Mouse (Mus musculus) neural tube, embryonic 11.5 days (tissue): ENCODE measurements at regions not wholly inside any gene's neighbourhood (a gene's known extent, or its start where the extent isn't known, plus 50 kb on each side); places are given as distances from the start of the nearest gene placed in this dataset.

ENCODE experiments used
- ATAC-seq: fragments of 200-750 bp; cut with Nextera tagmentation; 2 replicates; pipeline ENCODE4 v1.8.0; 2017; ENCODE audit warnings: moderate number of reproducible peaks, mild to moderate bottlenecking, moderate TSS enrichment, moderate library complexity; ENCODE audit not compliant: insufficient read depth, low FRiP score, low TSS enrichment
- DNase-seq: peaks from one replicate; pipeline ENCODE4 v3.0.0-alpha.2; 2015; ENCODE audit warnings: low spot score
- H3K27ac ChIP-seq: fragments of 300-500 bp; sonication (generic); 2 replicates; pipeline ENCODE4 v1.5.1; 2014; ENCODE audit warnings: low read depth, mild to moderate bottlenecking, low read length
- H3K27me3 ChIP-seq: fragments of 300-500 bp; sonication (generic); 2 replicates; pipeline ENCODE4 v1.6.1; 2014; ENCODE audit warnings: mild to moderate bottlenecking, low read length, mixed read lengths; ENCODE audit not compliant: control insufficient read depth, insufficient read depth
- H3K36me3 ChIP-seq: fragments of 300-500 bp; sonication (generic); 2 replicates; pipeline ENCODE4 v1.6.1; 2014; ENCODE audit warnings: mild to moderate bottlenecking, low read length, moderate library complexity, mixed read lengths; ENCODE audit not compliant: control insufficient read depth, insufficient read depth
- H3K4me1 ChIP-seq: fragments of 300-500 bp; sonication (generic); 2 replicates; pipeline ENCODE4 v1.6.1; 2014; ENCODE audit warnings: low read length, mixed read lengths; ENCODE audit not compliant: control insufficient read depth, insufficient read depth
- H3K4me2 ChIP-seq: fragments of 300-500 bp; sonication (generic); 2 replicates; pipeline ENCODE4 v1.6.1; 2014; ENCODE audit warnings: low read depth, mild to moderate bottlenecking, moderate library complexity
- H3K4me3 ChIP-seq: fragments of 300-500 bp; sonication (generic); 2 replicates; pipeline ENCODE4 v1.5.1; 2014; ENCODE audit warnings: low read depth, low read length
- H3K9ac ChIP-seq: fragments of 300-500 bp; sonication (generic); 2 replicates; pipeline ENCODE4 v1.6.1; 2014; ENCODE audit warnings: mild to moderate bottlenecking, low read length
- H3K9me3 ChIP-seq: fragments of 300-500 bp; sonication (generic); 2 replicates; pipeline ENCODE4 v1.6.1; 2016; ENCODE audit warnings: low read length; ENCODE audit not compliant: control insufficient read depth
- WGBS: fragments of 180-500 bp; shearing (Covaris S2); extraction: QIAGEN DNeasy Blood & Tissue Kit; methylation state at CpG from one replicate; pipeline ENCODE4 v1.1.7; 2014; 5-methylcytosine and 5-hydroxymethylcytosine counted together

- no peak for ATAC-seq
- 90% methylated on average over 1 of the region's 1 CpGs for WGBS
- H3K36me3 ChIP-seq, result no peaks in the 10 kb centered on the region
Measured at GRCm38 (mm10) chr16:95169346-95169745, 88.0 kb upstream of the Kcnj15 start.

GRCm38 (mm10) chr16:95180562-95180961, 76.8 kb upstream of the Kcnj15 start:
- Histone ChIP-seq H3K4me2 (no peak overlapping the region), H3K9me3 (no peaks in the 10 kb centered on the region), H3K4me1 (no peaks in the 10 kb centered on the region), H3K36me3 (no peaks in the 10 kb centered on the region), H3K27me3 (no peaks in the 10 kb centered on the region), H3K27ac (no peak overlapping the region), H3K4me3 (no peak overlapping the region), H3K9ac (no peak overlapping the region)
- 88% methylated on average over 5 of the region's 5 CpGs for WGBS
- DNase-seq (no peak), ATAC-seq (no peak)

More at GRCm38 (mm10) chr16:95169346-95169745, 88.0 kb upstream of the Kcnj15 start:
- H3K4me2 ChIP-seq, result no peak overlapping the region
- H3K4me3 ChIP-seq, result no peak overlapping the region
- no peak overlapping the region for H3K9ac ChIP-seq
- H3K27me3 ChIP-seq, result no peaks in the 10 kb centered on the region
- DNase-seq, result no peak
- H3K4me1 ChIP-seq, result no peaks in the 10 kb centered on the region
- H3K27ac ChIP-seq, result no peak overlapping the region
- no peaks in the 10 kb centered on the region for H3K9me3 ChIP-seq

- no peak overlapping the region for H3K4me3 ChIP-seq
- WGBS, result 89% methylated on average over 9 of the region's 9 CpGs
Measured at GRCm38 (mm10) chr16:95185341-95185740, 72.0 kb upstream of the Kcnj15 start.

DNA sequence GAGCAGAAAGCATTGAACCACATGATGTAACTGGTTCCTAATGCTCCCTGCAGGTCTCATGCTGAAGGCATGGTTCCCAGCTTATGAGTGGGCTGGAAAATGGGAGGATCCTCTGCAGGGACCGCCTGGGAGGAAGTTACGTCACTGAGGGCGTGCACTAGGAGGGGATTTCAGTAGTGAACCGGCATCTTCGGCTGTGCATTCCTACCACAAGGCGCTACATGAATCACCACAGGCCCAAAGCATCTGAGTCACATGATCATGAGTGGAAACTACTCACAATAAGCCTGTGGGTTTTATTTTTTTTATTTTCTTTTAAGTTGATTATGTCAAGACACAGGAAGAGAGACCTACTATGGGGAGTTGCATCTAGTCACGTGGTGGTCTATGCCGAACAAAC, 68.2 kb upstream of the Kcnj15 start:
- Histone ChIP-seq H3K27me3 (no peaks in the 10 kb centered on the region), H3K4me3 (no peak overlapping the region), H3K9ac (no peak overlapping the region), H3K36me3 (no peaks in the 10 kb centered on the region), H3K9me3 (no peaks in the 10 kb centered on the region), H3K4me1 (no peaks in the 10 kb centered on the region), H3K4me2 (no peak overlapping the region), H3K27ac (no peak overlapping the region)
- DNase-seq (no peak), ATAC-seq (no peak)
- WGBS, result 94% methylated on average over 8 of the region's 8 CpGs

More at GRCm38 (mm10) chr16:95185341-95185740, 72.0 kb upstream of the Kcnj15 start:
- no peak for ATAC-seq
- no peaks in the 10 kb centered on the region for H3K4me1 ChIP-seq
- H3K27me3 ChIP-seq, result no peaks in the 10 kb centered on the region
- DNase-seq, result no peak
- H3K4me2 ChIP-seq, result no peak overlapping the region
- no peak overlapping the region for H3K27ac ChIP-seq
- no peaks in the 10 kb centered on the region for H3K36me3 ChIP-seq
- no peaks in the 10 kb centered on the region for H3K9me3 ChIP-seq
- no peak overlapping the region for H3K9ac ChIP-seq

GRCm38 (mm10) chr16:95194151-95194550, 63.2 kb upstream of the Kcnj15 start:
- H3K4me1 ChIP-seq, result no peaks in the 10 kb centered on the region
- H3K27me3 ChIP-seq, result no peaks in the 10 kb centered on the region
- H3K9me3 ChIP-seq, result no peaks in the 10 kb centered on the region
- no peak for DNase-seq
- 65% methylated on average over 4 of the region's 4 CpGs for WGBS
- no peak for ATAC-seq
- H3K4me3 ChIP-seq, result no peak overlapping the region
- H3K9ac ChIP-seq, result no peak overlapping the region
- no peak overlapping the region for H3K4me2 ChIP-seq
- no peaks in the 10 kb centered on the region for H3K36me3 ChIP-seq
- no peak overlapping the region for H3K27ac ChIP-seq

GRCm38 (mm10) chr16:95196141-95196540, 61.2 kb upstream of the Kcnj15 start:
- no peak for ATAC-seq
- Histone ChIP-seq H3K4me1 (no peaks in the 10 kb centered on the region), H3K27ac (no peak overlapping the region), H3K9me3 (no peaks in the 10 kb centered on the region), H3K9ac (no peak overlapping the region), H3K27me3 (no peaks in the 10 kb centered on the region), H3K36me3 (no peaks in the 10 kb centered on the region), H3K4me2 (no peak overlapping the region), H3K4me3 (no peak overlapping the region)
- 82% methylated on average over 4 of the region's 4 CpGs for WGBS
- DNase-seq, result no peak

- H3K4me1 ChIP-seq, result no peaks in the 10 kb centered on the region
- no peaks in the 10 kb centered on the region for H3K9me3 ChIP-seq
- H3K27ac ChIP-seq, result no peak overlapping the region
- no peak for ATAC-seq
- no peaks in the 10 kb centered on the region for H3K27me3 ChIP-seq
- H3K4me2 ChIP-seq, result no peak overlapping the region
- peak; percentile 75 for DNase-seq
- H3K4me3 ChIP-seq, result no peak overlapping the region
- no peak overlapping the region for H3K9ac ChIP-seq
- WGBS, result 0% methylated on average over 1 of the region's 1 CpGs
- H3K36me3 ChIP-seq, result no peaks in the 10 kb centered on the region
Measured at GRCm38 (mm10) chr16:95196622-95197021, 60.7 kb upstream of the Kcnj15 start.

- 76% methylated on average over 19 of the region's 19 CpGs for WGBS
- Histone ChIP-seq H3K4me2 (no peak overlapping the region), H3K27me3 (no peaks in the 10 kb centered on the region), H3K27ac (no peak overlapping the region), H3K36me3 (no peaks in the 10 kb centered on the region), H3K9me3 (no peaks in the 10 kb centered on the region), H3K4me3 (no peak overlapping the region), H3K4me1 (no peaks in the 10 kb centered on the region), H3K9ac (no peak overlapping the region)
- DNase-seq, result no peak
- ATAC-seq, result no peak
Measured at GRCm38 (mm10) chr16:95198795-95199563, 58.4 kb upstream of the Kcnj15 start.

DNA sequence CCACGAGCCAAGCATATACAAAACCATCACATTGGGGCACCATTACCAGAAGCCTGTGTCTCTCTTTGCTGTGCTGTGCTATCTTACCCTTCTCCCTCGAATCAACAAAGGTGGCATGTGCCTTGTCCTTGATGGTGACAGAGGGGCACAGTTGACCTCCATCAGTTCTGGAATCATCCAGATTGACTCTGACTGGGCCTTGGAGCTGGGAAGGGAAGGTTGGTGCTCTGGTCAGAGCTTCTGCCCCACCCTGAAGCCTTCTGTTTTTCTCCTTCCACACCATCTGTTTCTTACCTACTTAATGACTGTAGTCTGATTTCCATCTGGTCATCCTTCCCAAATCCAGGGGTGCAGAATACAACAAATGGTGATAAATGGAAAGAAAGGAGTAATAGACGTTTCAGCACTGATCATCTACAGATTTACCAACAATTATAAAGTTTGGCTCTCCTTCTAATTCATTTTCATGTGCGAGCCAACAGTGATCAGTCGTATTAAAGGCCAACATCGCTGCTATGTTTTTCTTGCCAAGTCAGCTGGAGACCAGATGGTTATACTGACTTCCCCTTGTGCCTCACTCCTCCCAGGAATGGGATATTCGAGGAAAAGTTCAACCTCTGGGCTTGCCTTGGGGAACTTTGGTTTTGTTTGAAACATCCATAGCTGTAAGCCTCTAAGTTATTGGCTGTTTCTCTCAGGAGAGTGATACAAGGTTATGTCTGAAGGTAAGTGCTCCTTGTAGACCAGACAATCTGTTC, 55.1 kb upstream of the Kcnj15 start:
- WGBS, result 64% methylated on average over 7 of the region's 7 CpGs
- H3K36me3 ChIP-seq, result no peaks in the 10 kb centered on the region
- H3K27me3 ChIP-seq, result no peaks in the 10 kb centered on the region
- no peak overlapping the region for H3K4me2 ChIP-seq
- no peak for ATAC-seq
- no peak for DNase-seq
- no peaks in the 10 kb centered on the region for H3K9me3 ChIP-seq
- no peak overlapping the region for H3K27ac ChIP-seq
- no peak overlapping the region for H3K4me3 ChIP-seq
- H3K9ac ChIP-seq, result no peak overlapping the region
- H3K4me1 ChIP-seq, result no peaks in the 10 kb centered on the region
